28 mouse cellular contexts compared by ENCODE assay signal in genomic region chr19:27556697-27557096, GRCm38 (mm10).
"Had no signal": no experiment of that assay in that cellular context is flagged by ENCODE, and none has a peak within 500 bp of the region (broad histone marks: within the 10 kb centered on the region; RNA-seq: fewer than 3 reads in every experiment).

No protein-coding gene starts in this region.

- H3K9me3 ChIP-seq: embryonic facial prominence, embryonic 10.5 days; embryonic facial prominence, embryonic 12.5 days; embryonic facial prominence, embryonic 13.5 days; embryonic facial prominence, embryonic 15.5 days; forebrain, embryonic 10.5 days; forebrain, embryonic 12.5 days; forebrain, embryonic 15.5 days; heart, embryonic 12.5 days; heart, embryonic 13.5 days had no signal

- H3K9ac ChIP-seq: embryonic facial prominence, embryonic 12.5 days; embryonic facial prominence, embryonic 13.5 days; embryonic facial prominence, embryonic 15.5 days; forebrain, embryonic 12.5 days; forebrain, embryonic 15.5 days; forebrain, postnatal 0 days; heart, embryonic 12.5 days; heart, embryonic 13.5 days had no signal

- H3K36me3 ChIP-seq: embryonic facial prominence, embryonic 10.5 days; embryonic facial prominence, embryonic 12.5 days; embryonic facial prominence, embryonic 13.5 days; embryonic facial prominence, embryonic 15.5 days; forebrain, embryonic 10.5 days; forebrain, embryonic 12.5 days; forebrain, embryonic 15.5 days; heart, embryonic 12.5 days; heart, embryonic 13.5 days had no signal

- DNase-seq: cerebellum, adult 8-10 months; cerebellum, adult 9-10 months; cerebellum, adult 9-11 months; cerebellum, postnatal 14 days; cerebellum, postnatal 25 days; cerebellum, postnatal 36 days; embryo, embryonic 11 days; forebrain, postnatal 0 days; gastrocnemius, adult 2 months; gastrocnemius, postnatal 10 days; gastrocnemius, postnatal 14 days; gastrocnemius, postnatal 25 days; gastrocnemius, postnatal 36 days; heart, adult 18-20 months; heart, adult 2 months had no signal

- H3K27ac ChIP-seq: embryonic facial prominence, embryonic 10.5 days; embryonic facial prominence, embryonic 12.5 days; embryonic facial prominence, embryonic 13.5 days; embryonic facial prominence, embryonic 15.5 days; forebrain, embryonic 10.5 days; forebrain, embryonic 12.5 days; forebrain, embryonic 15.5 days; gastrocnemius, adult 2 months; heart, adult 2 months; heart, embryonic 13.5 days had no signal

- ATAC-seq: forebrain, embryonic 14.5 days; forebrain, embryonic 15.5 days; forebrain, embryonic 16.5 days; forebrain, postnatal 0 days had no signal

- H3K27me3 ChIP-seq: embryonic facial prominence, embryonic 12.5 days; embryonic facial prominence, embryonic 13.5 days; embryonic facial prominence, embryonic 15.5 days; forebrain, embryonic 12.5 days; forebrain, embryonic 15.5 days; heart, embryonic 12.5 days; heart, embryonic 13.5 days had no signal

- H3K4me2 ChIP-seq: embryonic facial prominence, embryonic 12.5 days; embryonic facial prominence, embryonic 13.5 days; embryonic facial prominence, embryonic 15.5 days; forebrain, embryonic 12.5 days; forebrain, embryonic 15.5 days; heart, embryonic 11.5 days; heart, embryonic 12.5 days; heart, embryonic 13.5 days had no signal

- H3K4me1 ChIP-seq: embryonic facial prominence, embryonic 10.5 days; embryonic facial prominence, embryonic 12.5 days; embryonic facial prominence, embryonic 13.5 days; embryonic facial prominence, embryonic 15.5 days; forebrain, embryonic 12.5 days; forebrain, embryonic 15.5 days; heart, embryonic 12.5 days; heart, embryonic 13.5 days had no signal

- H3K4me3 ChIP-seq: embryonic facial prominence, embryonic 10.5 days; embryonic facial prominence, embryonic 12.5 days; embryonic facial prominence, embryonic 13.5 days; embryonic facial prominence, embryonic 15.5 days; erythroblast, embryonic 14.5 days; forebrain, embryonic 10.5 days; forebrain, embryonic 12.5 days; forebrain, embryonic 15.5 days; gastrocnemius, adult 2 months; heart, adult 2 months; heart, embryonic 12.5 days; heart, embryonic 13.5 days had no signal
